Mouse (Mus musculus): ENCODE measurements around the gene Dnpep.

DNA sequence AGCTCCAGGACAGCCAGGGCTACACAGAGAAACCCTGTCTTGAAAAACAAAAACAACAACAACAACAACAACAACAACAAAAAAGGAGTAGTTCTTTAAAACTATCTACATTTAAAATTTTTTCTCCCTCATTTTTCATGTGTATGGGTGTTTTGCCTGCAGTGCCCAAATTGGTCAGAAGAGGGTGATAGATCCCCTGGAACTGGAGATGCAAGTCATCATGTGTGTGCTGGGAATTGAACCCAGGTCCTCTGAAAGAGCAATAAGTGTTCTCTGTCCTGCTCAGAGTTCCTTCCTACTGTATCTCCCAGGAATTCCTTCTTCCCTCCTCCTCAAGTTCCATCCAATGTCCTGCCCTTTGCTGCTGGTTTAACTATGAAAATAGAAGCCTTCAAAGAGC is 9.7 kb upstream of the Dnpep start:
- TF ChIP-seq POLR2A (IDR thresholded peaks at IDR 0.05; ENCODE audit: low read depth, low read length) (no peak), CTCF (IDR thresholded peaks at IDR 0.05; ENCODE audit: extremely low read depth, insufficient read length, insufficient replicate concordance, low read depth, low read length) (no peak)

Data from small intestine, adult 2 months (tissue).